Mouse (Mus musculus) gastrocnemius, postnatal 4 days (tissue): ENCODE data around the gene Asb18. TPM values are rescaled to one million over a fixed set of nuclear protein-coding genes. Genes with fewer than 3 reads are reported as not detected.

ENCODE experiments used
- DNase-seq, 2 experiments: peaks; one replicate each; pipeline ENCODE4 v3.0.0; 2021 to 2022; ENCODE audit warnings: low spot score in 2 of 2, mixed read lengths in 2 of 2
- total RNA-seq, 2 experiments: library from RNA; stranded (reverse); gene quantifications; 2 replicates each; pipeline ENCODE4 v1.2.3; 2021

Asb18 gene
- total RNA-seq, 2 experiments from 2014 or later: 8.6 to 10.7 TPM

DNA sequence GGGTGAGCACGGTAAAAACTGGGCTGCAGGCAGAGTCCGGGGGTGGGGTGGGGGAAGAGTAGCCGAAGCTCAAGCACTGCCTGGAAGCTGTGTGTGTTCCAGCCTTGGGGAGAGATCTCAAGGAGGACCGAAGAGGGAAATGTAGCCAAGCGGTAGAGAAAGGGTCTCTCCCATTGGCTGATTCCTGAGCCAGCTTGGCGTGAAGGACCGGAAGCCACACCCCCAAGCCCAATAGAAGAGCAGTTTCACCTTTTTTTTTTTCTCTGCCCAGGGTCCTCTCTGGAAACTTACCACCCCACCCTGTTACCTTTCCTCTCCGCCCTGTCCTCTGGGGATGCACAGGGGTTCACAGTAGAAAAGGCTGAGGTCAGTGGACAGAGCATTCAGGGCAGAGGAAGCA is 39.9 kb downstream of the Asb18 start:
- peak in 1 of 2 experiments; percentile 2 for DNase-seq

DNA sequence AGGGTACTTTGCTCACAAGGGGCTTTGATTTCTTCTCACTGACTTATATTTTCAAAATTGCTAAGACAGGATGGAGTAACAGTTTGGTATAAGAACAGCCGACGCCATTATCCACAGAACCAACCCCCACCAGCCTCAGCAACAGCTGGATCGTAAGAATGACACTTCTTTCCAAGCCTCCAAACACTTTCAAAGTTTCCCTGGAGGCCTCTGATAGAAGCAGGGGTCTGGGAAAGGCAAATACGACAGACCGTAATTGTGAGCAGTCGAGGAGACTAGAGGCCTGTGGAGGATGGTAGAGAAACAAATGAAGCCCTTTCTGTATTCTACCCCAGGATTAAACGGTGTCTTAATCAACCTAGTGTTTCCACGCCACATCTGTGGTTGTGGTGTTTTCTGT is 42.6 kb downstream of the Asb18 start:
- no peak for DNase-seq

DNA sequence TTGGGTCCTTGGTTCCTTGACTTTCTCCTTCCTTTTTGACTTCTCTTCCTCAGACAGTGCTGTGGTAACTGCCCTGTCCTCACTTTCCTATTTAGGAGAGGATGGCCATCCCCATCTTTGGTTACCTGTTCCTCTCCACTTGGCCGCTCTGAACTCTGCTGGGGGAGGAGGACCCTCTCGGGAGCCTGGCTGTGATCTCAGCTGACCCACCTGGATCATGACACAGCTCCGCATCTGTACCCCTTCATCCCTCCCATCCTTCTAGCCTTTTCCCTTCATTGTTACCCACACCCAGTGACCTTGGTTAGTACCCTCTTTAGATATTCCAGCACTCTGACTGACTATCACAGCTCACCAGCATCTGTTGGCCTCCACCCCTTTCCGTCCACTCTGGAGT is 44.8 kb downstream of the Asb18 start:
- DNase-seq: no peak

DNA sequence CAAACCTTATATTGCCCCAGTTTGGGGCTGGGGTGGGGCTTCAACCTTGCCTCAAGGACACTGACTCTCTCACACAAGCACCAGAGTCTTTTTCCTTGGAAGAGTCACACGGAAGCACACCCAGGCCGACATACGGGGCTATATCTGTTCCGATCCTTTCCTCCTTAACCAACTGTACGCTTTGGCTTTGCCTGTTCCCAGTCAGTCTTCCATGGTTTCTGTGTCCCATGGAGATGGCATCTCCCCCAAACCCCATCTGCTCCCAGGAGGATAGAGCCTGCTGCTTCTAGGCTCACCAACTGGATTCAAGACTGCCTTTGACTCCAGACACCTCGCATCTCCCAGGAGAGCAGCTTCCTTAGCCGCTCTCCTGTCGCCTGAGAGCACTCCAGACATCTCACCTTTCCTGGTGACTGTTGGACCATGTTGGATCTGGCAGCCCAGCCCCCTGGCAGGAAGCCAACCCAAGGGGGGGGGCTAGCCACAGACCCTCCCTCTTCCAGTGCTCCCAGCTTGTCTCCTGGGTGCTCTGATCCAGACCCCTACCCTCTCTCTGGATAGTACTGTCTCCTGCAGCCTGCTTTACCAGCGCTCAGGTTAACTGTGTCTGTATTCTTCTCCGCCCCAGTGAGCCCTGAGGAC is 45.3 kb downstream of the Asb18 start:
- DNase-seq: no peak

DNA sequence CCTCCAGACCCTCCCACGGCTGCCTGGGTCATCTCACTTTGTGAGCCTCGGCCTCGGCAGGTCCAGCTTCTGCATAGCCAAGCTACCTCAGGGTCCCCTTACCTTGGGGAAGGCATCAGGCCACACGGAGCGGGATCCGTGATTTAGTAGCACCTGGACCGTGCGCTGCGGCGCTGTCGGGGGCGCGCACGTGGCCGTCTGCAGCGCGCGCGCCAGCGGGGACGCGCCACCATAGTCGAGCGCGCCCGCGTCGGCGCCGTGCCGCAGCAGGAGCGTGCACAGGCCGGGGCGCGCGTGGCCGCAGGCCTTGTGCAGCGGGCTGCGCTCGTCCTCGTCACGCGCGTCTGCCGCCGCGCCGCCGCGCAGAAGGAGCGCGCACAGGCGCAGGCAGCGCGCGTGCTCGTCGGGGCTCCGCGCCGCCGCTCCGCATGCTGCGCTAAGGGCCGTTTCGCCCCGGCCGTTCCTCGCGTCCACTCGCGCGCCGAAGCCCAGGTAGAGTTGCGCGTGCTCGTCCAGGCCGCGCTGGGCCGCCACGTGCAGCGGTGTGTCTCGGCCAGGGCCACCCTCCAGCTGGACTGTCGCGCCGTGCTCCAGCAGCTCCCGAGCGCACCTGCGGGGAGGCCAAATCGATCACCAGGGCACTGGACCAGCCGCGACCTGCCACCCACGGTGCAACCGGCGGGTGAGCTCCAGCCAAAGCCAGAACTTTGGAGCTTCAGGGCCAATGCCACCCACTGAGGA is 46.2 kb downstream of the Asb18 start:
- no peak for DNase-seq

DNA sequence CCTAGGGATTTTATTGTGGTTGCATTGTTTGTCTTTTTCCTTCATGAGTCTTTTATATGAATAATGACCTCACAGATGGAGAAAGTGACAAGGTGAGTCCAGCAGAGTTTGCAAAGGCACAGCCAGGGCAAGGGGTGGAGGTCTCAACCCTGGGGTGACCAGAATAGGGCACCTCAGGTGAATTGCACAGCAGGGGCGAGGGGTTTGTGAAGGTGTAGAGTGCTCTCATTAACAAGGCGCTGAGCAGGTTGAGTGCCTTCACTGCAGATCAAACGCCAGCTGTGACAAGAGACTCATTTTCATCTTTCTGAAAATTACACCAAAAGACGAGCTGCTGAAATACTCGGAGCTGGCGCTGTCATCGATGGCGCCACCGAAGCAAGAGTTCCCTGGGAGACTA is 46.9 kb downstream of the Asb18 start:
- DNase-seq: no peak

DNA sequence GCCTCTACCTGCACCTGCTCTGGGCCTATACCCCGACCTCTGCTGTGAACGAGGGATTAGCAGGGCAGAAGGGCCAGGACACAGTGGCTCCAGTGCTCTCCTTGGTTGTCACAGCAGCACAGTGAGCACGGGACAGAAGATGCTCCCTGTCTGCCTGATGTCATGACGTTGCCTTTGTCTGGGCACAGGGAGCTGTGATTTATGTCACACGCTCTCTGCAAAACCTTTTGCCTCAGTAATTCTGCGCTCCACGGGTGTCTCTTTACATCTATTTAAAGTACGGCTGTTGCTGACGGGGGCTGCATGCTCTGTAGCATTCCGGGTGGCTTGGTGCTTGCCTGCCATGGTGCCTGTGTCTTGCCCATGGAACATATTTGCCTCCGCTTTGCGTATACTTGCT is 50.0 kb downstream of the Asb18 start:
- no peak for DNase-seq

DNA sequence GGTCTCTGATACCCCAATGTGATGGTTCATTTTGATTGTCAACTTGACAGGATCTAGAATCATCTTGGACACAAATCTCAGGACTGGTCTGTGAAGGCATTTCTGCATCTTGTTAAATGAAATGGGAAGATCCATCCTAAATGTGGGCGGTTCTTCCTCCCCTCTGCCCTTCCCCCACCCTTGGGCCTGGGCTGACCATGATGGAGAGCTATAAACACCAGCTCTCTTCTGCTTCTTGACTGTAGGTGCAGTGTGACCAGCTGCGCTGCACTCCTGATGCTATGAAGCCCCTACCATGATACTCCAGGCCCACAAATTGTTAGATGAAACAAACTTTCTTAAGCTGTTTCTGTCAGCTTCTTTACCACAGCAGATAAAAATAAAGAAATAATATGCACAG is 51.2 kb downstream of the Asb18 start:
- no peak for DNase-seq

DNA sequence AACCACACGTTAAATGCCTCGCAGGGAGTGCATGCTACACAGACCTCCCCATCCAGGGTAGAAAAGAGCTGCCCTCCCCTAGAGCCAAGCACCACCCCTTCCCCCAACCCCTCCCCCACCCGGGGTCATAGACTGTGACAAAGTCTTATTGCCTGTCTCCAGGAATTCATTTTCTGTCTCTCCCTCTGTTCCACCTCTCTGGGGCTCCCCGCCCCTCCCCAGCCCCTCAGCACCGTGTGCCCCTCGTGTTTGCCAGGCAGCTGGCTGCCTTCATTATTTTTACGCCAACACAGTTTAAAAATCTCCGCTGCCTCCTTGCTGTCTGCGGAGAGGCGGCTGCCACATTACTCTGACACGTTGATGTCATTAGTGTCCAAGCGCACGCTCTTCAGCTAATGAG is 52.4 kb downstream of the Asb18 start:
- no peak for DNase-seq

DNA sequence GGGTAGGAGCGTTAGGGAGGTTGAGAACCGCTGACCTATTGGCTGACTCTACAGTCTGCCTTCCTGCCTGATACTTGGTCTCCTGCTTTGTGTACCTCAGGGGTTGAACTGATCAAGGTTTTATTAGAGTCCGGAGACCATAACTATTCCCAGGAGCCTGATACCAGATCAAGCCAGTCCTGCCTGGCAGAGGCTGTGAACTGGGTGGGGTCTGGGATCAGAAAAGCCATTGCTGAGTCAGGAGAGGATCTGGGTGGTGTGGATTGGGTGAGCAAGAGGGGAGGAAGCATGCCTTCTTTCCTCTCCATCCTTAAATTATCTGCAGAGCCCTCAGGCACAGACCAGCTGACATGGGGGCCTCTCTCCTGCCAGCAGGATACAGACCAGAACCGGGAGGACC is 55.1 kb downstream of the Asb18 start:
- DNase-seq: no peak

DNA sequence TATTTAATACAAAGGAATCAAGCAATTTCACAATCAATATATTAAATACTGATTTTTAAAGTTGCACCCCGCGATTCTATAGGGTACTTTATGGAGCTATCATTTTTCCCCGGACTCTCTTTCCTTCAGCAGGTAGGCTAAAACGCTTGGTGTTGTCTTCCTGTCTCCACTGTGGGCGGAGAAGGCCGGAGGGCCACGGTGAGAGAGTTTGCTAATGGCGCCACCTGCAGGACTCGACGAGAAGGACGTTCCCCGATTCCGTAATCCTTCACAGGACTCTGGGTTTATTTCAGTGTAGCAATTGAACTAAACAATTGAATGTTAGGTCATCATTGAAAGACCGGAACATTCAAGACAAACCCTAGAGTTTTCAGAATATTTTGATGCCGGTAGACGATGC is 71.3 kb downstream of the Asb18 start:
- peak; percentile 63 to 78 for DNase-seq

DNA sequence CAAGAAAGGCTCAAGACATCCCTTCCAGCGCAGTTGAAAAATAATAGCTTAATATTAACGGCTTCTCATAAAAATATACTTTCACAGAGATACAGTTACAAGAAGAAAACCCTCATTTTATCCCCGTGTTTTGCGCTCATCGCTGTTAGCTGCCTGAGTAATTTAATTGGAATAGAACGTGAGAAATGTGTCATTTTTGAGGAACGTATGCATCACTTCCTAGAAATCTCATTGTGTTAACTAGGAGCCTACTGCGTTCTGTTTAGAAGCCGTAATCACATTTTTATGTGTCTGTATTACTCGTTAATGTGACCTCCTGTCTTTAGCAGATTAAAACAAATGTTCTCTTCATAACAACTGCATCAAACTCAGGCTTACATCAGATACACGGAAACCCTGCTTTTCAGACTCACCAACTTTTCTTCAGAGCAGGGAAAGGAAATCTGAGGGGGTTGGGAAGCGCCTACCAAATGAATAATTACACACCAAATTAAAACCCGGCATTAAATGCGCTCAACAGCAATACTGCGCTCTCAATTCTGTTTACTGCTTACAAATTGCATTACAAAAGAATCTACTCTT is 72.0 kb downstream of the Asb18 start:
- no peak for DNase-seq

DNA sequence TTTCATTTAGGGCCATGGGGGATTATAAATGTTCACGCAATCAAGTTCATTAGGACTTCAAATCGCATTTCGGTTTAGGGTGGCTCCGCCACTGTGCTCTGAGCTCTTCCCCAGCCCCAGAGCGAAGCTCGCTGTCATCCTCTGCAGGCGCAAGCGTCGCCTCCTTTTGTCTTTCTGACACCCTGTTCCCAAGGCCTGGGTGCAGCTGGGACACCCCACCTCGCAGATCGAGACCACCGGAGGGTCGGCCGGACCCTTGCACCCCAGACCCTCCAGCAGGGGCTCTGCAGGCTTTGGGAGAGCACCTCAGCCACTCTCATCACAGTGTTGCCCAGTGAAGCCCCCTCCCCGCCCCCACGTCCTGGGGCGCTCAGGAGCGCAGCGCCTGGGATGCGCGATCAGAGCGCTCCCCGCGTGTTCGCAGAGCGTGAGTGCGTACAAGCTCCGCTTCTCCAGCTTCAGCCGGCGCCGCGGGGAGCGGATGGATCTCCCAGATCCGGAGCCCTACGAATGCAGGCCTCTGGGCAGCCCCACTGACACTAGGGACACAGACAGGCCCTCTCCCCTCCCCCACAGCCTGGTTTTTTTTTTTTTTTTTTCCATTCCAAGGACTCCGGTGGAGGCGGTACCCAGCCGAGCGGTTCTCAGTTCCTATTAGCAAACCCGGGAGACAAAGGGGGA is 72.6 kb downstream of the Asb18 start:
- DNase-seq: no peak

DNA sequence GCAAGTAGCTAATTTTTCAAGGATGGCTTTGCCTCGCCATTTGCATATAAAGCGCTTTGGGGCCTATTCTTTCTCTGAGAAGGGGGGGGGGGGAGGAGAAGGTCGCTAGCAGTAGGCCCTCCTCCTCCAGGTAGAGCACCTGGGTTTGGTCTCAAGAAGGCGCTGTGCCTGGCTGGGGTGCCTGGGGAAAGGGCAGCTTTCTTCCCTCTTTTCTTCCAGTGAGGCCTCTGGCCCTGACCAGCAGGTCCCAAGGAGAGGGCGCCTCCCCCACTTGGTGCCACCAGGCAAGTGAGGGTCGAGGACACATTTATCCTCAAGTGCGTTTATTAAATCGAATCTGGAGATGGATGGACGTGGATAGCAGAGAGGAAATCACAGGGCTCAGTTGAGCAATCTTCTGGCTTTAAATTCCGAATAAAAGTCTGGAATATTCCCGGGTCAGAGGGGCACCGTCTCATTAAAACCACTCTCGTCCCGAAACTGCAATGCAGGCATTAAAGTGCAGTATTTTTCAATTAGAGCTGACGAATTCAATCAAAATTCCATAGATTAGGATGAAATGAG is 73.4 kb downstream of the Asb18 start:
- DNase-seq: no peak

DNA sequence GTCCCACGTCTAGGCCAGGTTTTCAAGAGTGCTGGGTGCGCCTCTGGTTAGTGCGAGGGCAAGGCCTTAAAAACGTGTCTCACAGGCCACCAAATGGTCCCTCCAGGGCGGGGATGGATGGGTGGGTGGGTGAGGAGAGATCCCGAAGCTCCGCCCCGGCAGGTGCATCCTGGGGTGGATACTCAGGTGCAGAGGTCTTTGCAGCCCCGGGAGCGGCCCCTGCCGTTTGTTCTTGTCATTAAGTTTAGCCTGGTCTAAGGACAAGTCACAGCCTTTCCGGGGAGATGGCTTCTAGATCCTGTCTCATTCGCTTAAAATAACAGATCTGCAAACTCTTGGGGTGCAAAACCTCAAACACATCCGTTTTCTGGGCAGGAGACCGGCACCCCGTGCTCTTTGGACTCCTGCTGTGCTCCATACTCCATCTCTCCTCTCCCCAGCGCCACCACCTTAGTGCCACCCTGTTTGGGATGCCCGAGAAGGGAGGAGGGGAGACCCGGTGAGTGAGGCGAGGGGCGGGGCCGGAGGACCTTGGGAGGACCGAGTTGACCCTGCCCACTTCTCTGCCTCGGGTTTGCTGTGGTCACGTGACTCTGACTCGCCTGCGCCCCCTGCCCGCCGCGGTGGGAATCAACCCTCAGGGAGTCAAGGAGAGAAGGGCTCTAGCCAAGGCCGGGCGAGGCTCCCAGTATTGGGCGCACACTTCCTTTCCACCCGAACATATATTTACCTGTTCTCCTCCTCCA is 74.3 kb downstream of the Asb18 start:
- peak; percentile 64 to 72 for DNase-seq

DNA sequence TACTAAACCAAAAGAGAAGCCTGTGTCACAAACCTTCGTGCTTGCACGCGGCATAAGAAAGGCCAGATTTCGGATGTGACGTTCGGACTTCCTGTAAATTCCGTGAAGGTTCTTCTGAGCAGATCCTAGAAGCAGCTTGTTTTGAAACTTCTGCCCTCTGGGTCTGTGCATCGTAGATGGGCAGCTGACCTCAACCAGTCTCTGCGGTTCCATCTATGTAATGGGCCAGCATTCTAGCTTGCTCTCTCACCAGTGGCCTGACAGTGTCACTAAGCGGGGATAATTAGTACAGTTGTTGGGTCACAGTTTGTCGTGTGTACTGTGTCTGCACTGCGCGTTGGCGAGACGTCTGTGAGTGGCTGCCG is 74.9 kb downstream of the Asb18 start:
- no peak for DNase-seq

DNA sequence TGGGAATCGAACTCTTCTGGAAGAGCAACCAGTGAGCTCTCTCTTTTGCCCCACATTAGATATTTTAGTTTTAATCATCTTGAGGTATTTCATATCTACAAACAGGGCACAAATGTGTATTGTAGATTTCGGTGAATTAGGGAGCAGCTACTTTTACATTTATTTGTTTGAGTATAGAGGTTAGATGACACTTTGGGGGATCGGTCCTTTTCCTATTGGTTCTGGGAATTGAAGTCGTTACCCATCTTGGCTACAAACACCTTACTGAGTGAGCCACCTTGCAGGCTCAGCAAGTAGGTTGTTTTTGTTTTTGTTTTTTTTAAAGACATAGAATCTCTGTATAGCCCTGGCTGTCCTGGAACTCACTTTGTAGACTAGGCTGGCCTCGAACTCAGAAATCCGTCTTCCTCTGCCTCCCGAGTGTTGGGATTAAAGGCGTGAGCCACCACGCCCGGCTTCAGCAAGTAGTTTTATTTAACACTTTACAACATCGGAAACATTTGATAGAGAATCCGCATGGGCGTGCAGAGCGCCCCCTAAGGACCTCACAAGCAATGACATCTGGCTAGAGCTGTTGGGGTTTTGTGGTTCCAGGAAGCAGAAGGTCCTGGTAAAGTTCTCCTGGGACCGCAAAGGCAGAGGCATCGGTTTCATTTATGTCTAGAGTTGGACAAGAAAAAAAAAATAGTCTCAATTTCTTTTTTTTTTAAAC is 75.4 kb downstream of the Asb18 start:
- DNase-seq: no peak

DNA sequence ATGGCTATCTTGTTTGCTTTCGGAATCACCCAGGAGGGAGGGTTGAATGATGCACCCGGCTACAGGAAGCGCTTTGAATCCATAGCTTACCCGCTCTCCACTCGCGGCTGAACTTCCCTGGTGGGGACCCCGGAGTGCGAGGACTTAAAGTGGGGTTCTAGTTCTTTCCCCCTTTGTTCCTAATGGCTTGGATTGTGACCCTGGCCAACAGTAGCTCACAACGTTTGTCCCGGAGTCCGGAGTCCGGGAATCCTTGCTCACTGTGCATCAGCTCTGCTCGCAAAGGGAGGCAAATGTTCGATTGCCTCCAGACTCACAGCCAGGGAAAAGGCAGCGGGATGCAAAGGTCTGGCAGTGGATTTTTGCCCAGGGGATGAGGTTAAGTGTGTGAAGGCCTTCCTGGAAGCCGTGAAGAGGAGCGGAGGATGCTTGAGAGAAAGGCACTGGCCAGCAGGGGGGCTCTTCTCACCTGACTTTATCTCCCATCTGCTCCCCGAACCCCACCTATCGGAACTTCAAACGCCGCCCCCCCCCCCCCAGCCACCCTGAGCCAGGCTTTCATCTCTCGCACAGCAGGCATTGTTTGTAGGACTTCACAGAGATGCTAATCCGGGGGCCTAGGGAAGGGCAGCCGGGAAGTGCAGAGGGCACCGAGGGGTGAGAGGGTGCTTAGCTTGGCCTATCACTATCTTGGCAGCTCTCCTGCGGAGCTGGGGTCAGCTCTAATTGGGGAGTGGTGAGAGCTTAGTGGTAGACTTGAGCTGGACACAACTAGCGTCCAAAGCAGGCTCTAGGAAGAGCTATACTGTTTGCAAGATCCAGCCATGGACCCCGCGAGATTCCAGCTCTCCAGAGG is 78.7 kb downstream of the Asb18 start:
- DNase-seq: no peak
